Mouse (Mus musculus): ENCODE measurements around the gene Alkbh2. TPM values are rescaled to one million over a fixed set of nuclear protein-coding genes. Genes with fewer than 3 reads are reported as not detected.

Gene Alkbh2
- polyA plus RNA-seq, 1 experiment from 2014 or later, result 13.5 TPM

DNA sequence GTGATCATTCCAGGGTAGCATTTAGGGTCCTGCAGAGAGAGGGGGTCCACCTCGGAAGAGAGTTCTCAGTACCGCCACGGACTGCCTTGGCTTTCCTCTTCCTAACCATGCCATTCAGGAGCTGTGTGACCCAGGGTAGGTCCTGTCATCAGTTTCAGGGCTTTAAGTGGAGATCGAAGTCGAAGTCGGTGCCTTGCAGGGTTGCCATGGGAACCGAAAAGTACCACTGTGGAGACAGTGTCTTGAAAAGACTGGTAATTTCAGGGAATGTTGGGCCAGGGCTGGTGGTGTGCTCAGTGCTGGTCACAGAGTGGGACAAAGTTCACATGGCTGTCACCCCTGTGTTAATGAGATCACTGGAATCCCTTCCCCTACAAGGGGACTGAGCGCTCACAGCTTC, 51.0 kb downstream of the Alkbh2 start:
- Histone ChIP-seq H3K36me3 (replicated peaks; ENCODE audit: control insufficient read depth, insufficient read depth, low read depth, low read length) (no peaks in the 10 kb centered on the region), H3K27ac (replicated peaks; ENCODE audit: low read depth, low read length) (no peak overlapping the region), H3K4me2 (ENCODE audit: low read depth, low read length) (no peak overlapping the region), H3K4me3 (ENCODE audit: low read depth, low read length) (no peak overlapping the region), H3K27me3 (ENCODE audit: control insufficient read depth, insufficient read depth, low read length) (no peaks in the 10 kb centered on the region), H3K9me3 (replicated peaks; ENCODE audit: control insufficient read depth, low read length) (no peaks in the 10 kb centered on the region), H3K4me1 (ENCODE audit: control insufficient read depth, insufficient read depth, low read length) (no peaks in the 10 kb centered on the region), H3K9ac (replicated peaks; ENCODE audit: low read length) (no peak overlapping the region)
- no peak for DNase-seq (ENCODE audit: low spot score)
- WGBS, result 70% methylated on average over 8 of the region's 8 CpGs
- ATAC-seq (replicated peaks; ENCODE audit: insufficient number of reproducible peaks, low FRiP score, low TSS enrichment, low read depth), result no peak

Other genes with a start within 250 kb of the Alkbh2 start
- 130 and 135 TPM in 2 replicates for gene Coro1c, start 219.5 kb downstream of the Alkbh2 start, polyA plus RNA-seq (2014; fragmentation: Nextera tagmentation; extraction: Ambion mirVana)
- 26.0 and 29.0 TPM in 2 replicates for gene Ssh1, start 134.3 kb downstream of the Alkbh2 start, polyA plus RNA-seq (2014; fragmentation: Nextera tagmentation; extraction: Ambion mirVana)
- not detected in 2 replicates for gene Dao, start 124.5 kb downstream of the Alkbh2 start, polyA plus RNA-seq (2014; fragmentation: Nextera tagmentation; extraction: Ambion mirVana)
- gene Usp30, start 62.8 kb downstream of the Alkbh2 start, polyA plus RNA-seq (2014; fragmentation: Nextera tagmentation; extraction: Ambion mirVana), result 10.0 and 11.4 TPM in 2 replicates
- gene Svop, start 36.6 kb downstream of the Alkbh2 start, polyA plus RNA-seq (2014; fragmentation: Nextera tagmentation; extraction: Ambion mirVana), result 3.3 and 4.1 TPM in 2 replicates
- gene Ung, start 2.2 kb upstream of the Alkbh2 start, polyA plus RNA-seq (2014; fragmentation: Nextera tagmentation; extraction: Ambion mirVana), result 37.6 and 37.9 TPM in 2 replicates
- 2.9 and 3.6 TPM in 2 replicates for gene Acacb, start 18.3 kb upstream of the Alkbh2 start, polyA plus RNA-seq (2014; fragmentation: Nextera tagmentation; extraction: Ambion mirVana)
- gene Foxn4, start 145.6 kb upstream of the Alkbh2 start, polyA plus RNA-seq (2014; fragmentation: Nextera tagmentation; extraction: Ambion mirVana), result 0.42 and 1.3 TPM in 2 replicates
- gene Myo1h, start 160.9 kb upstream of the Alkbh2 start, polyA plus RNA-seq (2014; fragmentation: Nextera tagmentation; extraction: Ambion mirVana), result 0.38 and 1.2 TPM in 2 replicates